Mouse (Mus musculus) inflammation-experienced regulatory T-cells, adult 6 months (primary cell): Measurements from ENCODE around the gene Trim17. TPM values are rescaled to one million over a fixed set of nuclear protein-coding genes. Genes with fewer than 3 reads are reported as not detected.

ENCODE experiments used
- ATAC-seq: one replicate; pipeline ENCODE4 v1.8.0; 2017
- polyA plus RNA-seq, 3 experiments: library from polyadenylated mRNA; unstranded; fragments of 100-300 nt; shearing (Covaris generic); gene quantifications; one replicate each; pipeline ENCODE4 v1.2.1; 2017

Gene Trim17
- polyA plus RNA-seq, result under 1 TPM in 2 of 3 experiments, not detected in 1; 0.14 to 0.40 TPM

- ATAC-seq, result peak; percentile 95
Measured at GRCm38 (mm10) chr11:58954420-58955142, at the start of gene Trim17, which contains the start of gene Hist3h2a. TSS of gene Trim17 (plus strand) at chr11:58954685. TSS of gene Hist3h2a (plus strand) at chr11:58954685.

GRCm38 (mm10) chr11:58904838-58905237 lies 49.6 kb upstream of the Trim17 start:
- ATAC-seq, result no peak

GRCm38 (mm10) chr11:58913776-58914175 lies 40.7 kb upstream of the Trim17 start:
- ATAC-seq, result no peak

- no peak for ATAC-seq
Measured at GRCm38 (mm10) chr11:58914461-58915028, 39.9 kb upstream of the Trim17 start.

GRCm38 (mm10) chr11:58916879-58917744 lies 37.4 kb upstream of the Trim17 start:
- peak; percentile 28 for ATAC-seq

GRCm38 (mm10) chr11:58917745-58918366 lies 36.6 kb upstream of the Trim17 start, which contains the start of gene Btnl10:
TSS of gene Btnl10 (plus strand) at chr11:58917908.
- ATAC-seq, result no peak

- no peak for ATAC-seq
Measured at GRCm38 (mm10) chr11:58918759-58919158, 35.7 kb upstream of the Trim17 start.

- ATAC-seq, result no peak
Measured at GRCm38 (mm10) chr11:58922420-58922819, 32.1 kb upstream of the Trim17 start.

- no peak for ATAC-seq
Measured at GRCm38 (mm10) chr11:58926651-58927050, 27.8 kb upstream of the Trim17 start.

- no peak for ATAC-seq
Measured at GRCm38 (mm10) chr11:58927053-58927452, 27.4 kb upstream of the Trim17 start.

GRCm38 (mm10) chr11:58927790-58928651 lies 26.5 kb upstream of the Trim17 start:
- peak; percentile 97 for ATAC-seq

GRCm38 (mm10) chr11:58929055-58929454 lies 25.4 kb upstream of the Trim17 start:
- ATAC-seq, result no peak

GRCm38 (mm10) chr11:58929641-58930040 lies 24.8 kb upstream of the Trim17 start:
- ATAC-seq, result no peak

GRCm38 (mm10) chr11:58930254-58930653 lies 24.2 kb upstream of the Trim17 start:
- no peak for ATAC-seq

GRCm38 (mm10) chr11:58931576-58931975 lies 22.9 kb upstream of the Trim17 start:
- no peak for ATAC-seq

- peak; percentile 16 for ATAC-seq
Measured at GRCm38 (mm10) chr11:58937909-58938308, 16.6 kb upstream of the Trim17 start.

- peak; percentile 82 for ATAC-seq
Measured at GRCm38 (mm10) chr11:58938322-58939087, 16.0 kb upstream of the Trim17 start, which contains the start of gene Rnf187. TSS of gene Rnf187 (minus strand) at chr11:58938916.

- ATAC-seq, result no peak
Measured at GRCm38 (mm10) chr11:58939088-58939439, 15.4 kb upstream of the Trim17 start.

- no peak for ATAC-seq
Measured at GRCm38 (mm10) chr11:58944136-58944535, 10.3 kb upstream of the Trim17 start.

- ATAC-seq, result no peak
Measured at GRCm38 (mm10) chr11:58947306-58947705, 7.2 kb upstream of the Trim17 start.
